Mouse (Mus musculus): ENCODE measurements around the gene Nbr1. TPM values are rescaled to one million over a fixed set of nuclear protein-coding genes. Genes with fewer than 3 reads are reported as not detected.
A peak's percentile ranks its signal among the peaks of the same experiment; 100 is the strongest.
"Not testable (repeated sequence)": the region's sequence is repeated elsewhere in the genome, so short reads cannot be mapped to it uniquely, and the experiment has no call there.

Nbr1 gene
- polyA plus RNA-seq, 2 experiments from 2014 or later, result 70.0 to 88.4 TPM

- ATAC-seq, result peak; percentile 76
Measured at GRCm38 (mm10) chr11:101626995-101627856, 75.3 kb downstream of the Nbr1 start, which contains the start of gene Rdm1. Gene Rdm1 (plus strand): TSS chr11:101627195.

GRCm38 (mm10) chr11:101627857-101628559 lies 76.1 kb downstream of the Nbr1 start:
- peak; percentile 54 for ATAC-seq

GRCm38 (mm10) chr11:101628733-101629417 lies 76.9 kb downstream of the Nbr1 start:
- ATAC-seq, result not testable (repeated sequence)

Other genes starting within 250 kb of the Nbr1 start
- 10 to 100 TPM; 68.1 to 99.6 TPM for gene Becn1, start 249.9 kb upstream of the Nbr1 start, polyA plus RNA-seq (2017; shearing (Covaris generic))
- gene Psme3, start 235.9 kb upstream of the Nbr1 start, polyA plus RNA-seq (2017; shearing (Covaris generic)), result 10 to 100 TPM; 29.8 to 30.0 TPM
- 1 to 10 TPM; 2.3 to 3.0 TPM for gene Aoc2, start 227.1 kb upstream of the Nbr1 start, polyA plus RNA-seq (2017; shearing (Covaris generic))
- gene Aoc3, start 221.5 kb upstream of the Nbr1 start, polyA plus RNA-seq (2017; shearing (Covaris generic)), result not detected
- gene G6pc, start 184.6 kb upstream of the Nbr1 start, polyA plus RNA-seq (2017; shearing (Covaris generic)), result not detected
- 10 to 100 TPM; 36.2 to 41.6 TPM for gene Aarsd1, start 134.5 kb upstream of the Nbr1 start, polyA plus RNA-seq (2017; shearing (Covaris generic))
- 1 to 10 TPM; 1.3 to 1.8 TPM for gene Gm27029, start 127.4 kb upstream of the Nbr1 start, polyA plus RNA-seq (2017; shearing (Covaris generic))
- gene Rundc1, start 127.1 kb upstream of the Nbr1 start, polyA plus RNA-seq (2017; shearing (Covaris generic)), result 1 to 10 TPM; 8.0 to 8.5 TPM
- 1 to 10 TPM; 1.7 to 2.1 TPM for gene Ptges3l, start 126.8 kb upstream of the Nbr1 start, polyA plus RNA-seq (2017; shearing (Covaris generic))
- gene Rpl27, start 109.9 kb upstream of the Nbr1 start, polyA plus RNA-seq (2017; shearing (Covaris generic)), result 100 to 1,000 TPM; 407 to 740 TPM
- 100 to 1,000 TPM; 174 to 204 TPM for gene Ifi35, start 103.7 kb upstream of the Nbr1 start, polyA plus RNA-seq (2017; shearing (Covaris generic))
- gene Rnd2, start 87.2 kb upstream of the Nbr1 start, polyA plus RNA-seq (2017; shearing (Covaris generic)), result under 1 TPM in 1 of 2 experiments, not detected in 1; 0.23 TPM
- 1 to 10 TPM; 1.1 to 1.5 TPM for gene Vat1, start 85.9 kb upstream of the Nbr1 start, polyA plus RNA-seq (2017; shearing (Covaris generic))
- 1 to 10 TPM; 3.5 to 4.1 TPM for gene Brca1, start 194 bp upstream of the Nbr1 start, polyA plus RNA-seq (2017; shearing (Covaris generic))
- 10 to 100 TPM; 10.8 to 15.2 TPM for gene Tmem106a, start 30.1 kb downstream of the Nbr1 start, polyA plus RNA-seq (2017; shearing (Covaris generic))
- gene Gm11634, start 47.1 kb downstream of the Nbr1 start, polyA plus RNA-seq (2017; shearing (Covaris generic)), result not detected
- 10 to 100 TPM; 86.2 to 93.4 TPM for gene Rdm1, start 75.0 kb downstream of the Nbr1 start, polyA plus RNA-seq (2017; shearing (Covaris generic))
- gene Arl4d, start 113.4 kb downstream of the Nbr1 start, polyA plus RNA-seq (2017; shearing (Covaris generic)), result not detected
- gene Dhx8, start 180.8 kb downstream of the Nbr1 start, polyA plus RNA-seq (2017; shearing (Covaris generic)), result 10 to 100 TPM; 30.8 to 39.0 TPM
- gene Etv4, start 233.2 kb downstream of the Nbr1 start, polyA plus RNA-seq (2017; shearing (Covaris generic)), result not detected